Comparison of ENCODE assay signal across 7 mouse cellular contexts in genomic region chr4:133013266-133013891, GRCm38 (mm10). TPM values are rescaled to one million over a fixed set of nuclear protein-coding genes. Genes with fewer than 3 reads are reported as not detected.
DNase-seq lines count a peak whose midpoint lies in the region; ATAC-seq and TF ChIP-seq lines count a peak whose summit lies in the region.

No protein-coding gene starts in this region.

- H3K9ac ChIP-seq in forebrain, embryonic 16.5 days (replicated peaks; ENCODE audit: low read depth, low read length), result peak overlapping the region; percentile 99
- H3K9ac ChIP-seq in midbrain, embryonic 12.5 days (replicated peaks), result peak overlapping the region; percentile 97
- peak overlapping the region; percentile 90 for H3K9ac ChIP-seq in stomach, embryonic 15.5 days

- H3K27ac ChIP-seq in forebrain, embryonic 16.5 days (ENCODE audit: low read length), result peak overlapping the region; percentile 98
- peak overlapping the region; percentile 99 for H3K27ac ChIP-seq in hindbrain, embryonic 10.5 days
- peak overlapping the region; percentile 94 for H3K27ac ChIP-seq in midbrain, embryonic 12.5 days (replicated peaks)
- peak overlapping the region; percentile 97 for H3K27ac ChIP-seq in stomach, embryonic 15.5 days

- no peak for TF ChIP-seq CTCF in G1E (IDR thresholded peaks at IDR 0.05; ENCODE audit: low read depth, low read length)
- no peak for TF ChIP-seq CTCF in brain, embryonic 14.5 days (IDR thresholded peaks at IDR 0.05; ENCODE audit: borderline replicate concordance, extremely low read depth, insufficient read depth, insufficient read length)

- no peak for ATAC-seq in G1E (ENCODE audit: extremely low read depth, insufficient number of reproducible peaks, low FRiP score, poor library complexity, severe bottlenecking)
- peak; percentile 15 for ATAC-seq in forebrain, embryonic 16.5 days
- no peak; the same call in 1 of the 2 replicates for ATAC-seq in midbrain, embryonic 12.5 days (ENCODE audit: low FRiP score, low read depth)
- ATAC-seq in stomach, embryonic 15.5 days (ENCODE audit: insufficient read depth, low FRiP score, low read depth), result 0 out of 2 replicates have a peak, but pooled peaks have one; percentile 4

- 4% methylated on average over 16 of the region's 18 CpGs for WGBS in forebrain, embryonic 16.5 days
- 2% methylated on average over 18 of the region's 18 CpGs for WGBS in hindbrain, embryonic 10.5 days
- WGBS in midbrain, embryonic 12.5 days, result 4% methylated on average over 18 of the region's 18 CpGs
- 8% methylated on average over 14 of the region's 18 CpGs for WGBS in stomach, embryonic 15.5 days

- peak overlapping the region; percentile 76 for H3K4me2 ChIP-seq in forebrain, embryonic 16.5 days (ENCODE audit: low read length)
- H3K4me2 ChIP-seq in midbrain, embryonic 12.5 days (replicated peaks), result peak overlapping the region; percentile 70
- H3K4me2 ChIP-seq in stomach, embryonic 15.5 days, result peak overlapping the region; percentile 88

- peaks cover 56% of the 10 kb centered on the region for H3K27me3 ChIP-seq in G1E (ENCODE audit: insufficient read depth, low read length)
- peaks cover 10% of the 10 kb centered on the region for H3K27me3 ChIP-seq in forebrain, embryonic 16.5 days (replicated peaks; ENCODE audit: control insufficient read depth, insufficient read depth, low read length)
- peaks cover 19% of the 10 kb centered on the region for H3K27me3 ChIP-seq in hindbrain, embryonic 10.5 days (ENCODE audit: insufficient read depth, poor library complexity, severe bottlenecking)
- H3K27me3 ChIP-seq in midbrain, embryonic 12.5 days, result peaks cover 21% of the 10 kb centered on the region
- H3K27me3 ChIP-seq in stomach, embryonic 15.5 days (replicated peaks), result peaks cover 7% of the 10 kb centered on the region; the same call in 1 of the 2 replicates

- no peak for TF ChIP-seq POLR2A in brain, embryonic 14.5 days (IDR thresholded peaks at IDR 0.05; ENCODE audit: borderline replicate concordance, extremely low read depth, insufficient read depth, insufficient read length, poor library complexity, severe bottlenecking)

- DNase-seq in G1E (ENCODE audit: low spot score), result peak; percentile 29
- peak; percentile 56 for DNase-seq in brain, embryonic 14.5 days (ENCODE audit: low read depth)
- DNase-seq in hindbrain, embryonic 10.5 days (ENCODE audit: low spot score), result no peak
- peak; percentile 59 to 79 for DNase-seq in layer of hippocampus, postnatal 14 days (ENCODE audit: low spot score in 2 of 2)

- peaks cover 86% of the 10 kb centered on the region for H3K4me1 ChIP-seq in G1E (ENCODE audit: insufficient read depth, low read depth, low read length)
- peaks cover 59% of the 10 kb centered on the region for H3K4me1 ChIP-seq in forebrain, embryonic 16.5 days (replicated peaks; ENCODE audit: control insufficient read depth, insufficient read depth, low read length)
- peaks cover 94% of the 10 kb centered on the region for H3K4me1 ChIP-seq in hindbrain, embryonic 10.5 days (replicated peaks)
- peaks cover 70% of the 10 kb centered on the region for H3K4me1 ChIP-seq in midbrain, embryonic 12.5 days
- peaks cover 60% of the 10 kb centered on the region for H3K4me1 ChIP-seq in stomach, embryonic 15.5 days

- no peaks in the 10 kb centered on the region for H3K9me3 ChIP-seq in G1E (replicated peaks)
- H3K9me3 ChIP-seq in forebrain, embryonic 16.5 days (ENCODE audit: control insufficient read depth, low read length), result no peaks in the 10 kb centered on the region
- no peaks in the 10 kb centered on the region for H3K9me3 ChIP-seq in hindbrain, embryonic 10.5 days
- no peaks in the 10 kb centered on the region for H3K9me3 ChIP-seq in midbrain, embryonic 12.5 days
- no peaks in the 10 kb centered on the region for H3K9me3 ChIP-seq in stomach, embryonic 15.5 days

- peaks cover 19% of the 10 kb centered on the region for H3K36me3 ChIP-seq in G1E (replicated peaks)
- no peaks in the 10 kb centered on the region for H3K36me3 ChIP-seq in forebrain, embryonic 16.5 days (ENCODE audit: control insufficient read depth, insufficient read depth)
- no peaks in the 10 kb centered on the region for H3K36me3 ChIP-seq in hindbrain, embryonic 10.5 days
- 0 out of 2 replicates have a peak, but pooled peaks cover 4% of the 10 kb centered on the region for H3K36me3 ChIP-seq in midbrain, embryonic 12.5 days
- no peaks in the 10 kb centered on the region for H3K36me3 ChIP-seq in stomach, embryonic 15.5 days

- peak overlapping the region; percentile 81 for H3K4me3 ChIP-seq in G1E (ENCODE audit: low read depth, low read length)
- peak overlapping the region; percentile 93 for H3K4me3 ChIP-seq in forebrain, embryonic 16.5 days (replicated peaks; ENCODE audit: low read length)
- peak overlapping the region; percentile 97 for H3K4me3 ChIP-seq in hindbrain, embryonic 10.5 days
- H3K4me3 ChIP-seq in midbrain, embryonic 12.5 days, result peak overlapping the region; percentile 93
- peak overlapping the region; percentile 80 for H3K4me3 ChIP-seq in stomach, embryonic 15.5 days (replicated peaks)

RNA-seq across cellular contexts. Expression of gene Ahdc1, which starts 2.3 kb away (rescaled TPM):
- total RNA-seq in G1E (2014; fragmentation: Nextera tagmentation) (15.6 and 19.8 TPM in 2 replicates), G1E (2017) (2.7 TPM in 2 replicates)
- polyA plus RNA-seq in G1E (2012), result 37.6 and 37.9 TPM in 2 replicates
- polyA plus RNA-seq in brain, embryonic 14.5 days (2012; rRNA removed), result 20.9 and 43.2 TPM in 2 replicates
- polyA plus RNA-seq in forebrain, embryonic 16.5 days (2015; fragmentation: Nextera tagmentation; extraction: Ambion mirVana), result 13.0 and 13.7 TPM in 2 replicates
- polyA plus RNA-seq in hindbrain, embryonic 10.5 days (2016; fragmentation: Nextera tagmentation; extraction: Ambion mirVana), result 9.0 and 9.7 TPM in 2 replicates
- 10 to 100 TPM; 88.6 to 96.3 TPM for total RNA-seq in layer of hippocampus, postnatal 14 days (2021)
- 8.9 and 9.1 TPM in 2 replicates for polyA plus RNA-seq in midbrain, embryonic 12.5 days (2016; fragmentation: Nextera tagmentation; extraction: Ambion mirVana)
- 8.2 and 9.3 TPM in 2 replicates for polyA plus RNA-seq in stomach, embryonic 15.5 days (2015; fragmentation: Nextera tagmentation; extraction: Ambion mirVana)

RNA-seq across cellular contexts. Expression of gene Fgr, which starts 39.5 kb away (rescaled TPM):
- not detected in 2 replicates for total RNA-seq in G1E (2014; fragmentation: Nextera tagmentation)
- 0.05 TPM in 1 of 2 replicates, not detected in the other for total RNA-seq in G1E (2017)
- not detected in 2 replicates for polyA plus RNA-seq in G1E (2012)
- polyA plus RNA-seq in brain, embryonic 14.5 days (2012; rRNA removed), result 0.09 and 0.15 TPM in 2 replicates
- not detected in 2 replicates for polyA plus RNA-seq in forebrain, embryonic 16.5 days (2015; fragmentation: Nextera tagmentation; extraction: Ambion mirVana)
- polyA plus RNA-seq in hindbrain, embryonic 10.5 days (2016; fragmentation: Nextera tagmentation; extraction: Ambion mirVana), result 0.14 TPM in 1 of 2 replicates, not detected in the other
- not detected for total RNA-seq in layer of hippocampus, postnatal 14 days (2021)
- polyA plus RNA-seq in midbrain, embryonic 12.5 days (2016; fragmentation: Nextera tagmentation; extraction: Ambion mirVana), result 0.08 and 0.12 TPM in 2 replicates
- polyA plus RNA-seq in stomach, embryonic 15.5 days (2015; fragmentation: Nextera tagmentation; extraction: Ambion mirVana), result 1.6 TPM in 2 replicates

Comparison
In these comparisons a context has a peak if more than half of its experiments do, and no peak if none do; other contexts are left out.
1. ATAC-seq: peak in forebrain, embryonic 16.5 days (single experiment) and stomach, embryonic 15.5 days (single experiment); none in G1E (single experiment) and midbrain, embryonic 12.5 days (single experiment).
2. Peak in every context shown above with its lines, with median percentiles within 50 percentile points of each other: H3K4me3 ChIP-seq, H3K27ac ChIP-seq, H3K4me2 ChIP-seq and H3K9ac ChIP-seq.